Mouse (Mus musculus) embryonic fibroblast, embryonic 13.5 days (primary cell): Measurements from ENCODE around the gene Rec8.

Experiments
- CTCF ChIP-seq: IDR thresholded peaks from 2 replicates; pipeline ENCODE4 v1.5.1; 2011; ENCODE audit warnings: mild to moderate bottlenecking, control low read depth, low read length, moderate library complexity, borderline replicate concordance; ENCODE audit not compliant: insufficient read depth
- POLR2A ChIP-seq: IDR thresholded peaks from 2 replicates; pipeline ENCODE4 v1.6.1; 2011; ENCODE audit warnings: low read depth, mild to moderate bottlenecking, control low read depth, low read length, moderate library complexity

- TF ChIP-seq CTCF, result no peak
- no peak for TF ChIP-seq POLR2A
Measured at GRCm38 (mm10) chr14:55641291-55641690, 23.5 kb downstream of the Rec8 start.
